Mouse (Mus musculus): ENCODE results near the gene Sirt7. TPM values are rescaled to one million over a fixed set of nuclear protein-coding genes. Genes with fewer than 3 reads are reported as not detected.

Gene Sirt7
- total and polyA plus RNA-seq, 3 experiments: 74.4 to 91.3 (median 75.2) TPM

- H3K9me3 ChIP-seq (replicated peaks; ENCODE audit: low read length): no peaks in the 10 kb centered on the region
- in situ Hi-C loops (cut with MboI; ENCODE audit: low pct_ligation_motif_present, low pct_unique_long_range_greater_than_20kb, low sequenced_read_pairs): no loop called here
- H3K27me3 ChIP-seq (replicated peaks): no peaks in the 10 kb centered on the region
- peak within 1 kb of the TSS; percentile 79 for H3K9ac ChIP-seq (ENCODE audit: insufficient read depth, low read depth)
- dilution Hi-C loops (cut with MboI; ENCODE audit: extremely low pct_ligation_motif_present, extremely low pct_unique_long_range_greater_than_20kb, low sequenced_read_pairs): no loop called here
- H3K4me3 ChIP-seq (replicated peaks in 1 of 3; ENCODE audit: low read depth in 2 of 3, low read length in 2 of 3, poor library complexity in 1 of 3): peak within 1 kb of the TSS; percentile 57 to 70 (median 66)
- peak within 1 kb of the TSS; percentile 35; the same call in 1 of the 2 replicates for H3K27ac ChIP-seq (ENCODE audit: insufficient read depth, low read depth)
- H3K36me3 ChIP-seq (replicated peaks in 1 of 2; ENCODE audit: control insufficient read depth in 1 of 2, insufficient read depth in 1 of 2, low read length in 1 of 2): peaks cover 15 to 33% of the 10 kb centered on the region in 2 experiments
- H3K4me1 ChIP-seq (ENCODE audit: control insufficient read depth in 1 of 2, insufficient read depth in 2 of 2): peaks cover 25 to 56% of the 10 kb centered on the region in 2 experiments
- peak; percentile 3; the same call in 1 of the 2 replicates for TF ChIP-seq USF1 (IDR thresholded peaks at IDR 0.05; ENCODE audit: low read depth, low read length)
- peak; percentile 61 for TF ChIP-seq CHD2 (IDR thresholded peaks at IDR 0.05; ENCODE audit: low read length)
- no peak; the same call in 1 of the 2 replicates for TF ChIP-seq UBTF (IDR thresholded peaks at IDR 0.05; ENCODE audit: low read depth, low read length)
- no peak; the same call in 1 of the 2 replicates for TF ChIP-seq RCOR1 (conservative IDR thresholded peaks at IDR 0.05; ENCODE audit: low read depth, low read length)
- TF ChIP-seq MAFK (IDR thresholded peaks at IDR 0.05; ENCODE audit: insufficient replicate concordance, low read length): no peak
- TF ChIP-seq SMC3 (IDR thresholded peaks at IDR 0.05; ENCODE audit: low read depth, low read length): no peak
- no peak for TF ChIP-seq CTCF (conservative IDR thresholded peaks at IDR 0.05 in 1 of 2, IDR thresholded peaks at IDR 0.05 in 1 of 2; ENCODE audit: low read depth in 2 of 2, low read length in 2 of 2)
- no peak for TF ChIP-seq ZNF384 (IDR thresholded peaks at IDR 0.05; ENCODE audit: low read depth, low read length)
- TF ChIP-seq ZMIZ1 (IDR thresholded peaks at IDR 0.05; ENCODE audit: low read depth, low read length): peak; percentile 92
- TF ChIP-seq MYC (IDR thresholded peaks at IDR 0.05; ENCODE audit: low read depth, low read length): peak; percentile 98
- TF ChIP-seq MAX (IDR thresholded peaks at IDR 0.05; ENCODE audit: low read length): peak; percentile 97
- TF ChIP-seq NRF1 (IDR thresholded peaks at IDR 0.05; ENCODE audit: low read depth, low read length): 0 out of 2 replicates have a peak, but pooled peaks have one; percentile 33
- TF ChIP-seq JUND (conservative IDR thresholded peaks at IDR 0.05; ENCODE audit: low read depth, low read length): peak; percentile 64
- TF ChIP-seq CHD1 (IDR thresholded peaks at IDR 0.05; ENCODE audit: low read depth, low read length): no peak
- TF ChIP-seq GABPA (IDR thresholded peaks at IDR 0.05; ENCODE audit: insufficient replicate concordance, low read depth, low read length): no peak
- peak; percentile 35 for TF ChIP-seq HCFC1 (IDR thresholded peaks at IDR 0.05; ENCODE audit: low read depth, low read length)
- 0 out of 2 replicates have a peak, but pooled peaks have one; percentile 19 for TF ChIP-seq BHLHE40 (IDR thresholded peaks at IDR 0.05; ENCODE audit: low read depth, low read length)
- peak; percentile 70; the same call in 1 of the 2 replicates for TF ChIP-seq MAZ (IDR thresholded peaks at IDR 0.05; ENCODE audit: low read depth, low read length)
- TF ChIP-seq RAD21 (IDR thresholded peaks at IDR 0.05; ENCODE audit: low read depth, low read length): no peak
- peak; percentile 90 for TF ChIP-seq POLR2A (IDR thresholded peaks at IDR 0.05; ENCODE audit: low read depth, low read length)
- TF ChIP-seq TCF12 (IDR thresholded peaks at IDR 0.05; ENCODE audit: low read depth, low read length): peak; percentile 83
- peak; percentile 50 for TF ChIP-seq IRF4 (IDR thresholded peaks at IDR 0.05; ENCODE audit: low read depth, low read length)
- TF ChIP-seq JUN (IDR thresholded peaks at IDR 0.05; ENCODE audit: insufficient read depth, low read depth, low read length): no peak
- TF ChIP-seq MXI1 (IDR thresholded peaks at IDR 0.05; ENCODE audit: low read depth, low read length): peak; percentile 97
- TF ChIP-seq NELFE (IDR thresholded peaks at IDR 0.05; ENCODE audit: low read depth, low read length): peak; percentile 94
- TF ChIP-seq POLR2AphosphoS2 (IDR thresholded peaks at IDR 0.05; ENCODE audit: low read depth, low read length): peak; percentile 94; the same call in 1 of the 2 replicates
- peak; percentile 83 for TF ChIP-seq TBP (conservative IDR thresholded peaks at IDR 0.05; ENCODE audit: low read depth, low read length)
- TF ChIP-seq PAX5 (IDR thresholded peaks at IDR 0.05; ENCODE audit: low read length): no peak
- TF ChIP-seq EP300 (IDR thresholded peaks at IDR 0.05; ENCODE audit: low read length): no peak
- TF ChIP-seq ELF1 (IDR thresholded peaks at IDR 0.05; ENCODE audit: low read depth, low read length): no peak
- TF ChIP-seq KAT2A (IDR thresholded peaks at IDR 0.05; ENCODE audit: insufficient replicate concordance, low read length): 0 out of 2 replicates have a peak, but pooled peaks have one; percentile 45
- 0 out of 2 replicates have a peak, but pooled peaks have one; percentile 71 for TF ChIP-seq E2F4 (IDR thresholded peaks at IDR 0.05; ENCODE audit: insufficient replicate concordance, low read depth, low read length)
- 0 out of 2 replicates have a peak, but pooled peaks have one; percentile 12 for TF ChIP-seq ETS1 (conservative IDR thresholded peaks at IDR 0.05; ENCODE audit: low read depth, low read length)
- TF ChIP-seq USF2 (conservative IDR thresholded peaks at IDR 0.05; ENCODE audit: low read depth, low read length): no peak
- peak; percentile 24; the same call in 1 of the 2 replicates for TF ChIP-seq MEF2A (IDR thresholded peaks at IDR 0.05; ENCODE audit: borderline replicate concordance, low read depth, low read length)
- TF ChIP-seq ZC3H11A (IDR thresholded peaks at IDR 0.05; ENCODE audit: low read depth, low read length): no peak
- TF ChIP-seq SIN3A (IDR thresholded peaks at IDR 0.05; ENCODE audit: low read length): peak; percentile 95
- no peak for TF ChIP-seq ZKSCAN1 (IDR thresholded peaks at IDR 0.05; ENCODE audit: borderline replicate concordance, low read depth, low read length)
- no peaks in the 10 kb centered on the region for H3K79me2 ChIP-seq (replicated peaks; ENCODE audit: control insufficient read depth, extremely low read depth, insufficient read depth, poor library complexity, severe bottlenecking)
- H3K4me2 ChIP-seq (ENCODE audit: insufficient read depth, low read depth, poor library complexity, severe bottlenecking): peak within 1 kb of the TSS; percentile 75
- DNase-seq (ENCODE audit: extremely low read depth): peak; percentile 98
These were observed 18.6 kb upstream of the Sirt7 start, which contains the start of gene Pycr1 for GRCm38 (mm10) chr11:120643601-120643987. Gene Pycr1, minus strand, starts transcription at chr11:120643769.

All from CH12.LX (cell line).